Mouse (Mus musculus) kidney, embryonic 16.5 days (tissue): ENCODE data around the gene Rere. TPM values are rescaled to one million over a fixed set of nuclear protein-coding genes. Genes with fewer than 3 reads are reported as not detected.
A peak's percentile ranks its signal among the peaks of the same experiment; 100 is the strongest.

ENCODE experiments used
- ATAC-seq: fragments of 200-750 bp; cut with Nextera tagmentation; 2 replicates; pipeline ENCODE4 v1.8.0; 2017; ENCODE audit warnings: moderate TSS enrichment; ENCODE audit not compliant: low FRiP score, low TSS enrichment
- H3K27ac ChIP-seq: fragments of 300-500 bp; sonication (generic); 2 replicates; pipeline ENCODE4 v1.5.1; 2014; ENCODE audit warnings: low read length
- H3K27me3 ChIP-seq: fragments of 300-500 bp; sonication (generic); 2 replicates; pipeline ENCODE4 v1.6.1; 2014; ENCODE audit warnings: low read length, control low read depth, mixed read lengths; ENCODE audit not compliant: insufficient read depth
- H3K36me3 ChIP-seq: fragments of 300-500 bp; sonication (generic); 2 replicates; pipeline ENCODE4 v1.6.1; 2014; ENCODE audit warnings: low read length, control low read depth, mixed read lengths; ENCODE audit not compliant: insufficient read depth
- H3K4me1 ChIP-seq: fragments of 300-500 bp; sonication (generic); 2 replicates; pipeline ENCODE4 v1.6.1; 2014; ENCODE audit warnings: low read length, control low read depth, mixed read lengths; ENCODE audit not compliant: insufficient read depth
- H3K4me2 ChIP-seq: fragments of 300-500 bp; sonication (generic); replicated peaks from 2 replicates; pipeline ENCODE4 v1.6.1; 2014; ENCODE audit warnings: low read depth, low read length
- H3K4me3 ChIP-seq: fragments of 300-500 bp; sonication (generic); 2 replicates; pipeline ENCODE4 v1.5.1; 2014; ENCODE audit warnings: mild to moderate bottlenecking, low read length
- H3K9ac ChIP-seq: fragments of 300-500 bp; sonication (generic); replicated peaks from 2 replicates; pipeline ENCODE4 v1.6.1; 2014; ENCODE audit warnings: low read length
- H3K9me3 ChIP-seq: fragments of 300-500 bp; sonication (generic); 2 replicates; pipeline ENCODE4 v1.6.1; 2016; ENCODE audit warnings: low read length, control low read depth
- WGBS: fragments of 180-500 bp; shearing (Covaris S2); extraction: QIAGEN DNeasy Blood & Tissue Kit; methylation state at CpG from one replicate; pipeline ENCODE4 v1.1.7; 2014; 5-methylcytosine and 5-hydroxymethylcytosine counted together
- polyA plus RNA-seq: library from polyadenylated mRNA; unstranded; fragments of >200 nt; fragmentation: Nextera tagmentation; extraction: Ambion mirVana; gene quantifications from 2 replicates; pipeline ENCODE4 v1.2.1, GENCODE M21; 2015

Gene Rere
- polyA plus RNA-seq, 1 experiment from 2014 or later = 30.7 TPM

DNA sequence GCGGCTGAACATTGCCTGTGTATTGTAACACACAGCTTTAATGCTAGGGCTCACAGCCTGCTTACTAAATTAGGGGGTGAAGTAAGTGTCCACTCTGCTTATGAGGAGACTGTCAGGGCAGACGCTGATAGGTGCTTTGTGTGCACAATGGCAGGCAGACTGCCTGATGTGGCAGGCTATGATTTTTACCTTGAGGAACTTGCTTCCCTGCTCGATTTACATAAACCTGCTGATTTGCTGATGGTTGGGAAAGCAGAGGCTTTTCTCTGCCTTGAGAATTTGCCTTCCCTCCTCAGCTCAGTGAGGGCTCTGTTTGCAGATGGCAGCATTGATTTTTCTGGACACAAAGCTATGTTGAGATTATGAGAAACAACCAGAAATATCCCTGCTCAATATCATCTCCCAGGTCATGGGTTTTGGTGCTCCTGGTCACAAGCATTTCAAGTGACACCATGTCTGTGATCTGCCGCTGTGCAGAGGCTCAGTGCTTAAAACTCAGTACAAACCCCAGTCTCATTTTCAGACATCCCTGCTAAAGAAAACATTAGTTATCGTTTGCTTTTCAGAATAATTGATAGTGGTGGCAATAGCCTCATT lies 145.5 kb downstream of the Rere start:
- 0 out of 2 replicates have a peak, but pooled peaks cover 5% of the 10 kb centered on the region for H3K36me3 ChIP-seq
- no peak for ATAC-seq
- no peaks in the 10 kb centered on the region for H3K9me3 ChIP-seq
- no peak overlapping the region for H3K27ac ChIP-seq
- no peak overlapping the region for H3K4me3 ChIP-seq
- H3K4me1 ChIP-seq = peaks cover 14% of the 10 kb centered on the region
- no peaks in the 10 kb centered on the region for H3K27me3 ChIP-seq
- 56% methylated on average over 5 of the region's 5 CpGs for WGBS
- H3K4me2 ChIP-seq = no peak overlapping the region
- no peak overlapping the region for H3K9ac ChIP-seq

GRCm38 (mm10) chr4:150428762-150429161 lies 147.3 kb downstream of the Rere start:
- Histone ChIP-seq H3K9ac (no peak overlapping the region), H3K9me3 (no peaks in the 10 kb centered on the region), H3K4me2 (no peak overlapping the region), H3K36me3 (no peaks in the 10 kb centered on the region), H3K4me3 (no peak overlapping the region), H3K27me3 (no peaks in the 10 kb centered on the region), H3K27ac (no peak overlapping the region), H3K4me1 (peaks cover 14% of the 10 kb centered on the region)
- no peak for ATAC-seq
- 78% methylated on average over 4 of the region's 4 CpGs for WGBS

GRCm38 (mm10) chr4:150433827-150434574 lies 152.6 kb downstream of the Rere start:
- ATAC-seq = no peak
- H3K4me3 ChIP-seq = no peak overlapping the region
- WGBS = 92% methylated on average over 5 of the region's 5 CpGs
- H3K36me3 ChIP-seq = no peaks in the 10 kb centered on the region
- no peaks in the 10 kb centered on the region for H3K27me3 ChIP-seq
- no peaks in the 10 kb centered on the region for H3K9me3 ChIP-seq
- no peak overlapping the region for H3K9ac ChIP-seq
- no peak overlapping the region for H3K4me2 ChIP-seq
- peaks cover 11% of the 10 kb centered on the region; the same call in 1 of the 2 replicates for H3K4me1 ChIP-seq
- H3K27ac ChIP-seq = no peak overlapping the region

- no peaks in the 10 kb centered on the region for H3K9me3 ChIP-seq
- 86% methylated on average over 5 of the region's 5 CpGs for WGBS
These were observed 154.1 kb downstream of the Rere start for GRCm38 (mm10) chr4:150435590-150435989.

DNA sequence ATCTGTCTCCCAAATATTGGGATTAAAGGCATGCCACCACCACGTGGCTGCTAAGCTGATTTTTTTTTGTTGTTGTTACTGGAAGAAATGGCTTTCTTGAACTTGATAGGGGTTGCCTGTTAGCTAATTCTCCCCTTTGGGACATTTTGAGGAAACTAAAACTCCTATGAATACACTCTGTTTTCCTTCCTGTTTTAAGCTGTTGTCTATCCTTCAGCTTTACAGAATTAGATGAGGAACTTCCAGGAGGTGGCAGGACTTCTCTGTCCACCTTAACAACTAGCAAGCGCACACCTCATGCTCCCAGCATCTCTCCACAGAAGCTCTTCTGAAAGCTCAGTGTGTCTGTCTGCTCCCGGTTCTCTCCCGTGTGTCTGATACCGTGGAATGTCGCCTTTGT lies 157.2 kb downstream of the Rere start:
- Histone ChIP-seq H3K4me3 (no peak overlapping the region), H3K27me3 (no peaks in the 10 kb centered on the region), H3K27ac (no peak overlapping the region), H3K4me1 (peaks cover 6% of the 10 kb centered on the region; the same call in 1 of the 2 replicates), H3K4me2 (no peak overlapping the region), H3K9me3 (no peaks in the 10 kb centered on the region), H3K9ac (no peak overlapping the region), H3K36me3 (0 out of 2 replicates have a peak, but pooled peaks cover 6% of the 10 kb centered on the region)
- ATAC-seq = no peak
- 59% methylated on average over 6 of the region's 6 CpGs for WGBS

More at GRCm38 (mm10) chr4:150435590-150435989, 154.1 kb downstream of the Rere start:
- Histone ChIP-seq H3K4me1 (peaks cover 6% of the 10 kb centered on the region; the same call in 1 of the 2 replicates), H3K27me3 (no peaks in the 10 kb centered on the region), H3K4me3 (no peak overlapping the region), H3K4me2 (no peak overlapping the region), H3K36me3 (no peaks in the 10 kb centered on the region), H3K27ac (no peak overlapping the region), H3K9ac (no peak overlapping the region)
- ATAC-seq = no peak

DNA sequence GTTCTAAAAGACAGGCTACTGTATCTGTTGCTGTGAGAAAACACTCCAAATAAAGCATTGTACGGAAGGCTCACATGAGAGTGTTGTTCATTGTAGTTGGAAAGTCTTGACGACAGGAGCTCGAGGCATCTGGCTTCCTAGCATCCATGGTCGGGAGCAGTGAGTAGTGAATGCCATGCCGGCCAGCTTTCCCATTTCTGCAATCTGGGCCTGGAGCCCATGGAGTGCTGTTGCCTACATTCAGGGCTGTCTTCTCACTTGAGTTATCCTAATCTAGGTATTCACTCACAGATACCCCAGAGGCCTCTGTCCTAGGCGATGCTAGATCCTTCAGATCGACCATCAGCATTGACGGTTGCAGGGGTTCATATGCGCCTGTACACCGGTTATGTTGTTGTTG lies 160.5 kb downstream of the Rere start:
- 81% methylated on average over 10 of the region's 10 CpGs for WGBS

GRCm38 (mm10) chr4:150444068-150444467 lies 162.6 kb downstream of the Rere start:
- Histone ChIP-seq H3K27me3 (no peaks in the 10 kb centered on the region), H3K9me3 (no peaks in the 10 kb centered on the region), H3K4me3 (no peak overlapping the region), H3K4me2 (no peak overlapping the region), H3K36me3 (0 out of 2 replicates have a peak, but pooled peaks cover 6% of the 10 kb centered on the region), H3K4me1 (peaks cover 25% of the 10 kb centered on the region), H3K9ac (no peak overlapping the region), H3K27ac (no peak overlapping the region)
- WGBS = 85% methylated on average over 3 of the region's 3 CpGs
- no peak for ATAC-seq

More for the DNA sequence above, 160.5 kb downstream of the Rere start:
- no peak overlapping the region for H3K4me2 ChIP-seq
- 0 out of 2 replicates have a peak overlapping the region, but pooled peaks have one; percentile 25 for H3K27ac ChIP-seq
- no peaks in the 10 kb centered on the region for H3K27me3 ChIP-seq
- H3K36me3 ChIP-seq = 0 out of 2 replicates have a peak, but pooled peaks cover 6% of the 10 kb centered on the region
- H3K4me1 ChIP-seq = peaks cover 18% of the 10 kb centered on the region
- H3K9me3 ChIP-seq = no peaks in the 10 kb centered on the region
- H3K4me3 ChIP-seq = no peak overlapping the region
- ATAC-seq = no peak
- no peak overlapping the region for H3K9ac ChIP-seq

GRCm38 (mm10) chr4:150446617-150447016 lies 165.2 kb downstream of the Rere start:
- no peak overlapping the region for H3K4me2 ChIP-seq
- no peaks in the 10 kb centered on the region for H3K27me3 ChIP-seq
- peaks cover 25% of the 10 kb centered on the region for H3K4me1 ChIP-seq
- H3K36me3 ChIP-seq = 0 out of 2 replicates have a peak, but pooled peaks cover 6% of the 10 kb centered on the region
- H3K9me3 ChIP-seq = no peaks in the 10 kb centered on the region
- WGBS = 81% methylated on average over 4 of the region's 4 CpGs
- peak; percentile 65; the same call in 1 of the 2 replicates for ATAC-seq
- H3K4me3 ChIP-seq = no peak overlapping the region
- no peak overlapping the region for H3K9ac ChIP-seq
- peak overlapping the region; percentile 49; the same call in 1 of the 2 replicates for H3K27ac ChIP-seq

- H3K4me1 ChIP-seq = peaks cover 28% of the 10 kb centered on the region
- no peak overlapping the region for H3K4me2 ChIP-seq
- 71% methylated on average over 3 of the region's 3 CpGs for WGBS
- H3K9me3 ChIP-seq = no peaks in the 10 kb centered on the region
- ATAC-seq = no peak
- H3K9ac ChIP-seq = no peak overlapping the region
- H3K27me3 ChIP-seq = no peaks in the 10 kb centered on the region
- H3K27ac ChIP-seq = peak overlapping the region; percentile 10; the same call in 1 of the 2 replicates
- no peaks in the 10 kb centered on the region for H3K36me3 ChIP-seq
- H3K4me3 ChIP-seq = no peak overlapping the region
These were observed 166.1 kb downstream of the Rere start for GRCm38 (mm10) chr4:150447517-150447916.

DNA sequence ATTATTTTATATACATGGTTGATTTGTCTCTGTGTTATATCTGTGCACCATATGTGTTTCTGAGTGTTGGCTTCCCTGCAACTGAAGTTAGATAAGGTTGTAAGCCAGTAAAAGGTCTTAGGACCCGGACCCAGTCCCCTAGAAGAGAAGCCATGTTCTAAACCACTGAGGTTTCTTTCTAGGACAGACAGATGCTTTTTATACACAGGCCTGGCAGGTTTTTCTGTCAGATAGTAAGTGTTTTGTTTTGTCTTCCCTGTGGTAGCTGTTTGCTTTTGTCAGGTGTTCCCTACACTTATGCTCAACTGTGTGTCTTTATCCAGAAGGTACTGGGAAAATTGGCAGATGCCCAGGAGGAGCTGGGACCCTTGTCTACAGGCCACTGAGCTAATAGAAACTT lies 167.0 kb downstream of the Rere start:
- no peaks in the 10 kb centered on the region for H3K27me3 ChIP-seq
- no peak overlapping the region for H3K4me3 ChIP-seq
- H3K4me1 ChIP-seq = peaks cover 34% of the 10 kb centered on the region
- H3K4me2 ChIP-seq = no peak overlapping the region
- no peaks in the 10 kb centered on the region for H3K36me3 ChIP-seq
- no peak overlapping the region for H3K27ac ChIP-seq
- H3K9me3 ChIP-seq = no peaks in the 10 kb centered on the region
- no peak overlapping the region for H3K9ac ChIP-seq
- 93% methylated on average over 1 of the region's 1 CpGs for WGBS
- ATAC-seq = no peak
